Mouse (Mus musculus): ENCODE results near the gene Slf1.
"Not testable (repeated sequence)": the region's sequence is repeated elsewhere in the genome, so short reads cannot be mapped to it uniquely, and the experiment has no call there.

Slf1 gene

GRCm38 (mm10) chr13:77134931-77135620 lies at the start of gene Slf1, which contains the start of gene 2210408I21Rik:
Gene Slf1 (minus strand): TSS chr13:77135473.
Gene 2210408I21Rik (plus strand): TSS chr13:77135540.
- DNase-seq (ENCODE audit: low spot score), result peak; percentile 91

DNA sequence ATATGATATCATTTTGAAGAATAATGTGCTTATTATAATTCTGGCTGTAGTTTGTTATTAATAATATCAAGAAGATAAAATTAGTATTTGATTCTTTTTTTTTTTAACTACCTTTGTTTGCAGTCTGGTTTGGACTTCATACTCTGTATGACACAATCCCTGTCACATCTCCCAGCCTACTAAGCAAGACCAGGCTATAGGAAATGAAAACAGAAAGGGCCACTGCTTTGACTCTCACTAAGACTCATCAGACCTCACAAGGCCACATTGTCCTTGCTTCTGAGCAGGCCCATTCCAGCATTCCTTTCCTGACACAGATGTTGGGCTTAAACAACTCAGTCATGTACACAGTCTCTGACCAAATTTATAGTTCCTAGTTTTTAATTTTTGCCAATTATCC lies 42.7 kb upstream of the Slf1 start:
- no peak for DNase-seq (ENCODE audit: low spot score)

- no peak for DNase-seq (ENCODE audit: low spot score)
These were observed 5.6 kb upstream of the Slf1 start for GRCm38 (mm10) chr13:77140890-77141289.

DNA sequence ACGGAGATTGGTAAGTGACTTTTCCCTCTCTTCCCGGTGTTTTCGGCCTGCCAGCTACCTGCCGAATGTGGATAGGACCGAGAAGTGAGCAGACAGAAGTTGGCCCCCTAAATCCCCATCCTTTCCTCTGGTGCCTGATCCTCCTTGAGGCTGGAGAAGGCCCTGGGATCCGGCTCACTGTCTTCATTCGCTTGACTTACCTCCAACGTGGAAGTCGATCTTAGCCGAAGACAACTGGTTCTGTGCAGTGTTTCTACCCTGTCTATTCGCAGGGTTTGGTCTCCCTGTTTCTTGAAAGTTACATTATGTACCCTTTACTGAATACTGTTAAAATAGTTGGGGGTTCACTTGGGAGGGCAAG lies 328 bp upstream of the Slf1 start:
- no peak for DNase-seq (ENCODE audit: low spot score)

DNA sequence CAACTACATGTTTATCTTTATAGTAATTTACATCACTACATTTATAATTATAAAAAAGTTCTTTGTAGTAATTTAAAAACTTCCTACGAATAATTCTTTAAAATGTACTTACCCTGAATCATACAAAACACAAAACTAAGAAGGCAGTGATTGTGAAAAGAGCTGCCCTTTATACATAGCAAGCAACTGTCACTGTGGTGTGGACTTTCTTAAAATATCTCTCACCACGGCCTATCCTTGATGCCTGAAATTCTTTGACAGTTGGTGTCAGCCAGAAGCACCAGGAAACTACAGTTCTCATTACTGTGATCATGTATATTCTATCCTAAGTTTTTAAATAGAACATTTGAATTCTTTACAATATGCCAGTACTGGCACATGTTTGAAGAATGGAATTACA lies 4.1 kb downstream of the Slf1 start:
- no peak for DNase-seq (ENCODE audit: low spot score)

- DNase-seq (ENCODE audit: low spot score), result no peak
These were observed 7.0 kb downstream of the Slf1 start for GRCm38 (mm10) chr13:77128240-77128639.

GRCm38 (mm10) chr13:77125159-77125558 lies 10.1 kb downstream of the Slf1 start:
- no peak for DNase-seq (ENCODE audit: low spot score)

DNA sequence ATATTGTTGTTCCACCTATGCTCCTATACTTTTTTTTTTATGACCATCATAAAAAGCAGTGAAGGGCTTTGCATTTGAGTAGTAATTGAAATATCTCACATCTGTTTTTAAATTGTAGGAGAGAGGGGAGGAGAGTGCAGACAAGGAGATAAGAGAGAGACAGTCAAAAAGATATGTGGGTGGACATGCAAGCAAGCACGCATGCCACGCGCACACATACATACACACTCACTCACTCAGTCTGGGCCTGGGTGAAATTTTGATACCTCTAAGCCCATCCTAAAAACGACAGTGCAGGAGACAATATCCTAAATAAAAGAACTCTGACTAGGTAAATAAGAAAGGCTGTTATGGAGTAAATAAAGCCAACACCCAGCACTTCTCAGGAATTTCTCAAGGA lies 16.6 kb downstream of the Slf1 start:
- no peak for DNase-seq (ENCODE audit: low spot score)

GRCm38 (mm10) chr13:77107734-77108133 lies 27.5 kb downstream of the Slf1 start:
- DNase-seq (ENCODE audit: low spot score), result no peak

DNA sequence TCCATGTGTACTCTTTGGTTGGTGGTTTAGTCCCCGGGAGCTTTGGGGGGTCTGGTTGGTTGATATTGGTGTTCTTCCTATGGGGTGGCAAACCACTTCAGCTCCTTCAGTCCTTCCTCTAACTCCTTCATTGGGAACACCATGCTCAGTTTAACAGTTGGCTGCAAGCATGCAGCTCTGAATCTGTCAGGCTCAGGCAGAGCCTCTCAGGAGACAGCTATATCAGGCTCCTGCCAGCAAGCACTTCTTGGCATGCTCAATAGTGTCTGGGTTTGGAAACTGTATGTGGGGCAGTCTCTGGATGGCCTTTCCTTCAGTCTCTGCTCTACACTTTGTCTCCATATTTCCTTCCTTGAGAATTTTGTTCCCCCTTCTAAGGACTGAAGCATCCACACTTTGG lies 42.4 kb downstream of the Slf1 start:
- not testable (repeated sequence) for DNase-seq (ENCODE audit: low spot score)

GRCm38 (mm10) chr13:77072030-77072429 lies 63.2 kb downstream of the Slf1 start:
- DNase-seq (ENCODE audit: low spot score), result no peak

DNA sequence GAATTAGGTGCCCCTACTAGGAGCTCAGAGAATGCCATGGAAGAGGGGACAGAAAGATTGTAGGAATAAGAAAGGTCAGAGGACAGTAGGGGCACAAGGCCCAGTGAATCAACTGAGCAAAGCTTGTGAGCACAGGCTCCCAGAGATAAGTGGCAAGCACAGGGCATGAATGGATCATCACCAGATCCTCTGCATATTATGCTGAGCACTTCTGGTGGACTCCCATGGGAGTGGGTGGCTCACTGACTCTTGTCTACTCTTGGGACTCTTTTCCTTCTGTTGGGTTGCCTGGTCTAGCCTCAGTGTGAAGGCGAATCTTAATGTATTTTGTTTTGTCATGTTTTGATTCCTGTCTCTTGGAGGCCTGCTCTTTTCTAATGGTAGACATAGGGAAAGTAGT lies 66.4 kb downstream of the Slf1 start:
- DNase-seq (ENCODE audit: low spot score), result no peak

GRCm38 (mm10) chr13:77063221-77063620 lies 72.1 kb downstream of the Slf1 start:
- DNase-seq (ENCODE audit: low spot score), result no peak

- DNase-seq (ENCODE audit: low spot score), result no peak
These were observed 85.5 kb downstream of the Slf1 start for GRCm38 (mm10) chr13:77049736-77050135.

- DNase-seq (ENCODE audit: low spot score), result no peak
These were observed 86.8 kb downstream of the Slf1 start for GRCm38 (mm10) chr13:77048461-77048860.

GRCm38 (mm10) chr13:77047179-77047931 lies 87.9 kb downstream of the Slf1 start:
- peak; percentile 68 for DNase-seq (ENCODE audit: low spot score)

DNA sequence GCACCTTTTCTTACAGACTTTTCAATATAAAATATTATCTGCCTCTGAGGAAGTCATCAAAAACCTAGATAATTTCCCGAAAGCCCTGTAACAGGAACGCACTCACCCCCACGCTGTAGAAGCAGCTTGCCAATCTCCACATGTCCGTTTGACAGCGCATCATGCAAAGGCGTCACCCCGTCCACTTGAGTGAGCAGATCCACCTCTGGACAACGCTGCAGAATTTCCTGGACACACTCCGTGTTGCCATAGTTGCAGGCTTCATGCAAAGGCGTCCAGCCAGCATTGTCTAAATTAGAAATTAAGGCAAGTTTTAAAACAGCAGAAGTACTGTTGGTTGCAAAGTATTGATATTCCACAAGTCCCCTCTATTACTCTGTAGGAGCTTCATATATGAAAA lies 88.9 kb downstream of the Slf1 start:
- peak; percentile 78 for DNase-seq (ENCODE audit: low spot score)

DNA sequence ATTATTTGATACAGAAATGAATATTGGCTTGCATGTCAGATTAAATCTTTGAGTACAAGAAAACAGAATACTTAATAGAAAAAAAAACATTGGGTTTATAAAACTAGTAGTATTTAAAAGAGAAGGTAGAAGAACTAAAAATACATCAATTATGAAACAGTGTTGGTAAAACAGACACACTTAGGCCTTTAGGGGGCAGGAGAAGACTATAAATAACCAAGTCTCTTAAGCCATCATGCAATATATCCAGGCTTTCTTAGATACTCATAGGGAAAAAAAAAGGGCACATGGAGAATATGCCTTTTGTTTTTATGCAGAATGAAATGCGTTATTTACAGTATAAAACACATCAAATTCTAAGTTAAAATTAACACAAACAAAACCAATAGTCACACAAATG lies 89.9 kb downstream of the Slf1 start:
- DNase-seq (ENCODE audit: low spot score), result peak; percentile 80

DNA sequence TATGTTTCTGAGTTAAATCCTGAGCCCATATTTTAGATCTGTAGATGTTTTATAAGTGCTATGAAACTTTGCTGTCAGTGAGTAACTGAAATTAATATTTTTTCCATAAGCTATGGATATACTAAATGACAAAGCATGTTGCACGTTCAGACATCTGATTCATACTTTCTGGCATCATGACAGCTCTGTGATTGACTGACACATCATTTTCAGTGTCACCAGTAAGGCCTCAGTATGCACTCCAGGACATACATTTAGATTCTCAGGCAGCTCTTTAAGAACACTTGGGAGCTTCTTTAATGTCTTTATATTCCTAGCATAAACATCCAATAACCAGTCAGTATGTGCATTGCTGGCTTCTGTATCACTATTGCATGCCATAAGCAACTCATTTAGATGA lies 91.9 kb downstream of the Slf1 start:
- DNase-seq (ENCODE audit: low spot score), result no peak

GRCm38 (mm10) chr13:77029594-77029993 lies 105.7 kb downstream of the Slf1 start:
- no peak for DNase-seq (ENCODE audit: low spot score)

GRCm38 (mm10) chr13:77018851-77019250 lies 116.4 kb downstream of the Slf1 start:
- DNase-seq (ENCODE audit: low spot score), result no peak

GRCm38 (mm10) chr13:77003684-77004083 lies 131.6 kb downstream of the Slf1 start:
- DNase-seq (ENCODE audit: low spot score), result no peak

- DNase-seq (ENCODE audit: low spot score), result no peak
These were observed 132.6 kb downstream of the Slf1 start for GRCm38 (mm10) chr13:77002628-77003027.
